Comparison of ENCODE assay signal across 14 mouse cellular contexts in the genomic region with DNA sequence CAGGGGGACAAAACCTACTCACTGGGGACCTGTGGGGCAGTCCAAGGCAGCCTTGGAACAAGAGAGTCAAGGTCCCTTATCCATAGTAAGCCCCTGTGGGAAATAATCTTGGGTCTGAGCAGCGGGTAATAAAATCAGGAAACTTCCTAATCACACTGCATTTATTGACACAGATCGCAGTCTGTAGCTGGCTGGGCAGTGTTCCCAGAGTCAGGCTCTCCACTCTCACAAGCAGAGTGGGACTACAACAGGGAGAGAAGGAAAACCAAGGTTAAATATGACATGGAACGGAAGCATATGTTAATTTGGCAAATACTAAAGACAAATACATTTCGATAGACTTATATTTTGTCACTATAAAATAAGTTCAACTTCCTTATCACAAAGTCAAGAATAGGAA.
DNase-seq lines count a peak whose midpoint lies in the region; ATAC-seq and TF ChIP-seq lines count a peak whose summit lies in the region.
"Had no signal": no experiment of that assay in that cellular context is flagged by ENCODE, and none has a peak within 500 bp of the region (broad histone marks: within the 10 kb centered on the region; RNA-seq: fewer than 3 reads in every experiment).

No protein-coding gene starts in this region.

- H3K9ac ChIP-seq in kidney, postnatal 0 days (ENCODE audit: low read depth, low read length), result no peak overlapping the region
- no peak overlapping the region for H3K9ac ChIP-seq in forebrain, embryonic 12.5 days
- H3K9ac ChIP-seq in limb, embryonic 14.5 days (ENCODE audit: low read depth, low read length, severe bottlenecking), result 0 out of 2 replicates have a peak overlapping the region, but pooled peaks have one; percentile 17
- H3K9ac ChIP-seq: embryonic facial prominence, embryonic 15.5 days; liver, postnatal 0 days had no signal

- DNase-seq in cerebellum, postnatal 10 days, result peak; percentile 42 to 54
- no peak for DNase-seq in cerebellum, postnatal 25 days
- DNase-seq in kidney, postnatal 0 days (ENCODE audit: low spot score), result peak; percentile 4
- no peak for DNase-seq in kidney, adult 11 months
- DNase-seq in limb, embryonic 14.5 days (ENCODE audit: low spot score), result no peak
- DNase-seq in embryo, embryonic 9.5 days (ENCODE audit: extremely low spot score), result no peak
- no peak for DNase-seq in kidney, postnatal 36 days
- DNase-seq: cerebellum, adult 18-20 months; kidney, adult 2 months; liver, postnatal 0 days; right cerebral cortex, postnatal 25 days had no signal

- no peak overlapping the region for H3K27ac ChIP-seq in kidney, postnatal 0 days
- H3K27ac ChIP-seq in forebrain, embryonic 12.5 days, result peak overlapping the region; percentile 38; the same call in 1 of the 2 replicates
- H3K27ac ChIP-seq in limb, embryonic 14.5 days (replicated peaks; ENCODE audit: low read depth, low read length), result no peak overlapping the region
- H3K27ac ChIP-seq: embryonic facial prominence, embryonic 15.5 days had no signal

- H3K9me3 ChIP-seq in kidney, postnatal 0 days (replicated peaks; ENCODE audit: low read length), result no peaks in the 10 kb centered on the region
- no peaks in the 10 kb centered on the region for H3K9me3 ChIP-seq in forebrain, embryonic 12.5 days
- no peaks in the 10 kb centered on the region for H3K9me3 ChIP-seq in limb, embryonic 14.5 days (ENCODE audit: control insufficient read depth, low read length)
- H3K9me3 ChIP-seq: embryonic facial prominence, embryonic 15.5 days; megakaryocyte, embryonic 14.5 days had no signal

- H3K36me3 ChIP-seq in kidney, postnatal 0 days (ENCODE audit: insufficient read depth, low read length), result no peaks in the 10 kb centered on the region
- no peaks in the 10 kb centered on the region for H3K36me3 ChIP-seq in forebrain, embryonic 12.5 days (replicated peaks)
- no peaks in the 10 kb centered on the region for H3K36me3 ChIP-seq in limb, embryonic 14.5 days (ENCODE audit: control insufficient read depth, insufficient read depth, low read length)
- H3K36me3 ChIP-seq: embryonic facial prominence, embryonic 15.5 days had no signal

- no peaks in the 10 kb centered on the region for H3K27me3 ChIP-seq in kidney, postnatal 0 days (ENCODE audit: insufficient read depth, low read length)
- no peaks in the 10 kb centered on the region for H3K27me3 ChIP-seq in forebrain, embryonic 12.5 days
- H3K27me3 ChIP-seq in limb, embryonic 14.5 days (ENCODE audit: control insufficient read depth, insufficient read depth, low read length), result no peaks in the 10 kb centered on the region
- H3K27me3 ChIP-seq: embryonic facial prominence, embryonic 15.5 days; megakaryocyte, embryonic 14.5 days had no signal

- no peak for TF ChIP-seq POLR2A in limb, embryonic 14.5 days (IDR thresholded peaks at IDR 0.05; ENCODE audit: borderline replicate concordance, extremely low read depth, insufficient read depth, insufficient read length)

- H3K4me2 ChIP-seq in kidney, postnatal 0 days (ENCODE audit: low read length), result no peak overlapping the region
- H3K4me2 ChIP-seq in forebrain, embryonic 12.5 days, result no peak overlapping the region
- no peak overlapping the region for H3K4me2 ChIP-seq in limb, embryonic 14.5 days (replicated peaks; ENCODE audit: low read depth, low read length, severe bottlenecking)
- H3K4me2 ChIP-seq: embryonic facial prominence, embryonic 15.5 days had no signal

- H3K4me1 ChIP-seq in kidney, postnatal 0 days (replicated peaks; ENCODE audit: insufficient read depth, low read length), result no peaks in the 10 kb centered on the region
- peaks cover 19% of the 10 kb centered on the region for H3K4me1 ChIP-seq in forebrain, embryonic 12.5 days
- H3K4me1 ChIP-seq in limb, embryonic 14.5 days (ENCODE audit: control insufficient read depth, insufficient read depth, low read length), result peaks cover 15% of the 10 kb centered on the region
- H3K4me1 ChIP-seq: megakaryocyte, embryonic 14.5 days had no signal

- WGBS in kidney, postnatal 0 days, result 61% methylated on average over 4 of the region's 4 CpGs
- WGBS in forebrain, embryonic 12.5 days, result 82% methylated on average over 4 of the region's 4 CpGs
- WGBS in limb, embryonic 14.5 days, result 40% methylated on average over 4 of the region's 4 CpGs

- no peak for ATAC-seq in kidney, postnatal 0 days (replicated peaks; ENCODE audit: low FRiP score, low read depth)
- no peak for ATAC-seq in forebrain, embryonic 12.5 days (ENCODE audit: low FRiP score)
- ATAC-seq in limb, embryonic 14.5 days (ENCODE audit: low FRiP score, low read depth), result no peak
- ATAC-seq: liver, postnatal 0 days had no signal

- no peak for TF ChIP-seq CTCF in kidney, postnatal 0 days (IDR thresholded peaks at IDR 0.05; ENCODE audit: low read depth)

- no peak overlapping the region for H3K4me3 ChIP-seq in kidney, postnatal 0 days (replicated peaks; ENCODE audit: low read depth, low read length)
- no peak overlapping the region for H3K4me3 ChIP-seq in forebrain, embryonic 12.5 days (replicated peaks)
- H3K4me3 ChIP-seq in limb, embryonic 14.5 days (replicated peaks; ENCODE audit: low read length), result no peak overlapping the region
- H3K4me3 ChIP-seq: embryonic facial prominence, embryonic 15.5 days; megakaryocyte, embryonic 14.5 days had no signal

Comparison
In these comparisons a context has a peak if more than half of its experiments do, and no peak if none do; other contexts are left out.
1. DNase-seq: peak in cerebellum, postnatal 10 days (2 of 2) and kidney, postnatal 0 days (single experiment); none in cerebellum, postnatal 25 days (0 of 2), kidney, adult 11 months (single experiment), limb, embryonic 14.5 days (single experiment), embryo, embryonic 9.5 days (single experiment) and kidney, postnatal 36 days (0 of 2).